Mouse (Mus musculus) layer of hippocampus, postnatal 14 days (tissue): ENCODE data around the gene Amph. TPM values are rescaled to one million over a fixed set of nuclear protein-coding genes. Genes with fewer than 3 reads are reported as not detected.
"Not testable (repeated sequence)": the region's sequence is repeated elsewhere in the genome, so short reads cannot be mapped to it uniquely, and the experiment has no call there.

Experiments
- DNase-seq, 2 experiments: peaks; one replicate each; pipeline ENCODE4 v3.0.0; 2021 to 2022; ENCODE audit warnings: low spot score in 2 of 2, mixed read lengths in 1 of 2
- long read RNA-seq, 2 experiments: library from polyadenylated mRNA; stranded (forward); transcript quantifications; one replicate each; pipeline ENCODE4 v2.0.0; 2021
- total RNA-seq, 2 experiments: library from RNA; stranded (reverse); gene quantifications; 2 replicates each; pipeline ENCODE4 v1.2.3; 2021

Gene Amph
- 100 to 1,000 TPM; 266 to 270 TPM for total RNA-seq
- long read RNA-seq, experiment 1, transcript Amph-204 (21 exons, 3,224 nt) = major isoform, 82 of 207 reads
- long read RNA-seq, experiment 1, transcript Amph-201 (21 exons, 3,367 nt) = minor isoform, 58 of 207 reads
- long read RNA-seq, experiment 1, partial matches to known transcripts = 56 of 207 reads
- long read RNA-seq, experiment 1, other reads (novel, unspliced or antisense) = 11 of 207 reads
- long read RNA-seq, experiment 2, transcript Amph-201 (21 exons, 3,367 nt) = minor isoform, 61 of 223 reads
- long read RNA-seq, experiment 2, transcript Amph-204 (21 exons, 3,224 nt) = major isoform, 83 of 223 reads
- long read RNA-seq, experiment 2, partial matches to known transcripts = 64 of 223 reads
- long read RNA-seq, experiment 2, other reads (novel, unspliced or antisense) = 15 of 223 reads

- peak; percentile 79 to 91 for DNase-seq
Observed at GRCm38 (mm10) chr13:18948171-18949028, at the start of gene Amph. Gene Amph (plus strand): TSS chr13:18948205.

GRCm38 (mm10) chr13:18903623-18904022 is 44.4 kb upstream of the Amph start:
- peak in 1 of 2 experiments; percentile 18 for DNase-seq

DNA sequence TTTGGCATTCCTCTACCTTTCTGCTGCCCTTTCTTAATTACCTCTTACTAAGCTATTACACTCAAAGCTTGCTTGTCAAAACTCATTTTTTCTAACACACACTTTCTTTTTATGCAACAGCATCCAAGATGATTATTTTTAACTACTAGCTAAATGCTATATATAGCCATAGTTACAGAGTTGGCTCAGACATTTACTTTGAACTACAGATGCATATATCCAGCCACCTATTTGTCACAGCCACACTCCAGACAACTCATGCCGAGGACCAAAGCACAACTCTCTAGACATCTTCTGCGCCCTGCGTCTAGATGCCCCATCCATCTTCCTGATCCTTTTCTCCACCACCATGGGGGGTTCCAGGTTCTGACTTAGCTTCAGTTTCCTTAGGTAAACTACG is 33.2 kb upstream of the Amph start:
- no peak for DNase-seq

GRCm38 (mm10) chr13:18933191-18933590 is 14.8 kb upstream of the Amph start:
- not testable (repeated sequence) for DNase-seq

- no peak for DNase-seq
Observed at GRCm38 (mm10) chr13:18947686-18948085, 319 bp upstream of the Amph start.

GRCm38 (mm10) chr13:18949029-18949350 is 985 bp downstream of the Amph start:
- DNase-seq = no peak

- DNase-seq = peak in 1 of 2 experiments; percentile 11
Observed at GRCm38 (mm10) chr13:18949626-18950200, 1.7 kb downstream of the Amph start.

- no peak for DNase-seq
Observed at GRCm38 (mm10) chr13:18953575-18953974, 5.6 kb downstream of the Amph start.

DNA sequence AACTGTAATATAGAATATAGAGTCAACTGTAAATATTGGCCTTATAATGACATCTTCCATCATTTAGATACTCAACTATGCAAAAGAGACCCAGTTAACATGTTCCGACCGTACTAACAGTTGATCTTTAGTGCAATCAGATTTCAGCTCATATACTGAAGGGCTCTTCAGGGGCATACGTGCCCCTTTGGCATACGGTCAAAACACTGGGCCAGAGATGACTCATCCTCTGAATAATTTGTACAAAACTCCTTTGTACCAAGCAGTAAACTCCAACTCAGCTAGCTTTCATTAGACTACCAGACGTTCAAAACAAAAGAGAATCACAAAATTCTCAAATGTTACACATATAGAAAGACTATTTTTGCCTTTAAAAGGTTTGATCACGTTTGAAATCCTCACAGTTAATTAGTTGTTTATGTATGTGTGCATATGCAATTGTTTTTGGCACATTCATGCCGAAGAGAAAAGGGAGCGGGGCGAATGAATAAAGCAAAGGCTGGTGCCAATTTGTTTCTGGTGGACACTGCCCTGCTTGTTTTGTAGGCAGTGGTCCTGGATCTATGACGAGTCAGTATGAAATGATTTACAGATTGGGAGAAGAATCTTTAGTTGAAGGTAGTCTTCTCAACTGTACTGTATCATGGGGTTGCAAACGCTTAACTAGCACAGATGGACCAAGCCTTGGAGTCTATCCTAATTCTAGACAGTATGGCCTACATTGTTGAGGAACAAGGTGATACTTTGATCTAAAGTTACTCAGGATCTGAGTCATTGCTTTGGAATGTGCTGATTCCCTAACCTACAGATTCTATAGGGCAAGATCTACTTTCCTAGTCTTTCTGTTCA is 8.3 kb downstream of the Amph start:
- DNase-seq = no peak

DNA sequence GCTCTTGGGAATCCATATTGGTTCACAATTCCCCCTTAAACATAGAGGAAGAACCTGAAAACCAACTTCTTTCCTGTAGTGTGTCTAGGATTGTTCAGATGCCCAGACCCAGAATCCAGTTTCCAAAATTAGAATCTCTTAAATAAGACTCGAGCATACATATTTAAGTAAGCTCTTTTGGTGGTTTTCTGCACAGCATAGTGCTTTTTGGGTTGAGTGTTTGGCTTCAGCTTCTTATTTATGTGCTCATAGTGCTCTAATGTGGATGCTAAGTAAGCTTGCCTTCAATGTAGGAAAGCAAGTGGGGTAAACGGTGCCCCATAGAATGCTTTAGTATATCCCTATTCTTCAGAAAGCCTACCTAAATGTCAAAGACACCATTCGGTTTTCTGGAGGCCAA is 9.0 kb downstream of the Amph start:
- no peak for DNase-seq

- no peak for DNase-seq
Observed at GRCm38 (mm10) chr13:18972571-18972970, 24.6 kb downstream of the Amph start.

DNA sequence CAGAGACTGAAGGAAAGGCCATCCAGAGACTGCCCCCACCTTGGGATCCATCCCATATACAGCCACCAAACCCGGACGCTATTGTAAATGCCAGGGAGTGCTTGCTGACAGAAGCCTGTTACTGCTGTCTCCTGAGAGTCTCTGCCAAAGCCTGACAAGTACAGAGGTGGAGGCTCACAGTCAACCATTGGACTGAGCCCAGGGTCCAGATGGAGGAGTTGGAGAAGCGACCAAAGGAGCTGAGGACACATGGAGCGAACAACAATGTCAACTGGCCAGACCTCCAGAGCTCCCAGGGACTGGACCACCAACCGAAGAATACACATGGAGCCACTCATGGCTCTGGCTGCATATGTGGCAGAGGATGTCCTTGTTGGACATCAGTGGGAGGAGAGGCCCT is 26.3 kb downstream of the Amph start:
- DNase-seq = no peak

- DNase-seq = no peak
Observed at GRCm38 (mm10) chr13:18987266-18987665, 39.3 kb downstream of the Amph start.

DNA sequence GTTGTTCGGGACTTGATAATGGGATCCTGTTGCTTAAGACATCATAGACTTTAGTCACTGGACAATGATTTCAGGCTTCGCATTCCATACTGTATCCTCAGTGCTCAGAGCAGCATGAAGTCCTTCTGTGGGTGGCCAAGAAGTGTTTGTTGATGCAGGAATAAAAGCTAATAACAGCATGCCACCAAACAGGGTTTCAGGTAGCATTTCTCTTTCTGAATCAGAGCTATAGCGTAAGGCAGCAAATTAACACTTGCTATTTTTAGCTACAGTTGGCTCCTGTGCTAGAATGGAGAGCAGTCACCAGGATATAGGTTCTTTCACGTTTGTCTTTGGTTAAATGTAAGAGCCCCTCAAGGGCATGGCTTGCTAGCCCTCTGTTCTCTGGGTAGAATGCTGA is 40.3 kb downstream of the Amph start:
- no peak for DNase-seq

GRCm38 (mm10) chr13:18989185-18989714 is 41.2 kb downstream of the Amph start:
- no peak for DNase-seq

DNA sequence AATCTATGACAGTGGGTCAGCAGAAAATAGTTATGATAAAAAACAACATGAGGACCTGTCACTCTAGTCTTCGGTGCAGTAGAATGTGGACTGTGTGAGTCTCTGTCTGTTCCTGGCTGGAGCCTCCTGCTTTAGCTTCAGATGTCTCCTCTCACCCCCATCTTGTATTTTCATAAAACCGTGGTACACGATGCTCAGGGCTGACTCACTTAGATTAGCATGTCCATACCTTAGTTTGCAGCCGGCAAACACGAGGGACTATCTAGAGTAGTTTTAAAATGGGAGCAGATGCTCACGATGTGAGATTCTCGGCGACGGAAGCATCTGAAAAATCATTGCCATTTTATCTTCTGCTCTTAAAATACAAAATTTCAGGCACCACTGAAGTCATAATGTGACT is 54.5 kb downstream of the Amph start:
- no peak for DNase-seq

DNA sequence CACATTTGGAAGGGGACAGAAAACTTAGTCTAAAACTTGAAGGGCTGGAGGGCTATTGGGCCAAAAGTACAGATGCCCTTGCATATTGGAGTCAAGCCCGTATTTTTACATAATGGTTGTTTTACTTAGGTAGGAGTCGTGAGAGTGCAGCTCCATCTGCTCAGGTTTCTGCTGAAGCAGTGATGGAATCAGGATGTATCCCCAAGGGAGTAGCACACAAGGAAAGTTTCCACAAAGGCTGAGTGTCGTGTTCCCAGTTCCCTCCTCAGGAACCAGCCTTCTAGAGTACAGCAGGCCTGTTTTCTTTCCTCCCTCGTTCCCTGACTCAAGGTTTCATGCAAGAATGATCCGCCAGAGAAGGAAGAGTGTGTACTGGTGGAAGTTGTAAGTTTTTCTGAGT is 56.4 kb downstream of the Amph start:
- DNase-seq = no peak

DNA sequence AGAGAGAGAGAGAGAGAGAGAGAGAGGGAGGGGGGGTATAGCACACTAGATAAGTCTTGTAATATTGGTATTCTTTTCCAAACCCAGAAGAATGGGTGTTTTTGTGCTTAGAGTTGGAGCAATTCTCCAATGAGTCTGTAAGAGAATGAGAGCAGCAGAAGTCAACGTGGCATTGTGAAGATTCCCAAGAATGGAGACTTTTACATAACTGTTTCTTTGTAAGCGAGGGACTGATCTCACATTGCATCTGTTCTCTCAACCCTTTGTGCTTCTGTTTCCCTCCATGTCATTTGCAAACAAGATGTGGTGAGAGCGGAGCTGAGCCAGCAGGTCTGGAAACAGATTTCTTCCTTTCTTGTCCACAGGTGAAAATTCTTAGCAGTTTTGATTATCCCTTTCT is 60.4 kb downstream of the Amph start:
- DNase-seq = no peak

GRCm38 (mm10) chr13:19014825-19015375 is 66.9 kb downstream of the Amph start:
- no peak for DNase-seq

DNA sequence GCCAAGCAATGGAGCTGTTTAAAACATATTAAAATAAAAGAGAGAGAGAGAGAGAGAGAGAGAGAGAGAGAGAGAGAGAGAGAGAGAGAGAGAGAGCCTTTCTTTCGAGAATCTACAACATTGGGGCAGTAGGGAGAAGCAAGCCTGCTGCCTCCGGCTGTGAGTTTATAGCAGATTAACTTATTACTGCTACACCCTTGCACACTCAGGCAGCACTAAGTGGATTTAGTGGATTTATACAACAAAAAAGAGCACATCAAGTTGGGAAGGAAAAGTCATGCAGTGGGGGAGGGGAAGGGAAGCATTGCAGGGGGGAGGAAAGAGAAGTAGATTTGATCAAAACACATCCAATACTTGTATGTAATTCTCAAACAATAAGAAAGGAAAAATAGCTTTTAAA is 73.5 kb downstream of the Amph start:
- DNase-seq = no peak

DNA sequence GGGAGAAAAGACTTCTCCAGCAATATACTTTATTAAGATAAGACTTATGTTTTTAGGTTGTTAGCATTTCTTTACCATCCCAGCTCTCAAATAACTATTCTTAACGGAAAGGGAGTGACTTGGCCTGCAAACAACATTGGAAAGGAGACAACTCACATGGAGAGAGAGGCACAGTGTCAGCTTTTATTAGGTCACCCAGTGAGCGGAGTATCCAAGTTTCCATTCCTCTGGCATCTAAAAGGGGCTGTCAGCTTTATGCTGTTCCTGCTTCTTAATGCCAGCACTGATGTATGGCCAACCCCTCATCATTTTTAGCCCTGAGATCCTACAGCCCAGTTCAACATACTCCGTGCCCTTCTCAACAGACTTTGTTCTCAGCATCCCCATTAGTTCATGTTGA is 74.3 kb downstream of the Amph start:
- DNase-seq = no peak
